Mouse (Mus musculus): Measurements from ENCODE around the gene Laptm5. TPM values are rescaled to one million over a fixed set of nuclear protein-coding genes. Genes with fewer than 3 reads are reported as not detected.

The Laptm5 gene
- total RNA-seq, 2 experiments from 2014 or later: 33.3 to 38.6 TPM

DNA sequence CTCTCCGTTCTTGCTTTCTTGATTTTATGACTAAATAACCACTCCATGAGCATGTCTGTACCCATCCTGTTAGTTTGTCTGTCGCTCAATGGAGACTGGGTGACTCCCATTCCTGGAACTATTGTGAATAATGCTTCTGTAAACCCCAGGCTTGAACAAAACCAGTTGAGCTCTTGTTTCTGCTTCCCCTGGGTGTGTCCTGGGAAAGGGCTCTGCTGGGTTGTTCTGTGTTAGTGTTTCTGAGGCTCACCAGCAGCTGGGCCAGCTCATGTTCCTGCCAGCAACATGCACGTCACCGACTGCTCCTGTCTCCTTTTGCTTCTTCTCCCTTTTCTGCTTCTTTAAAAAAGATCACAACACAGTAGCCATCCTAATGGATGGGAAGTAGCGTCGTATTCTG lies 17.2 kb upstream of the Laptm5 start:
- intact Hi-C loops (cut with DNase I): loop anchor here (1.0 to 10.0 kb wide), 2 partner anchors 52 to 949 kb away; partner anchors contain the start of gene Mecr
- DNase-seq (ENCODE audit: low spot score in 2 of 2): no peak

GRCm38 (mm10) chr4:130896372-130896771 lies 16.6 kb upstream of the Laptm5 start:
- peak in 1 of 2 experiments; percentile 30 for DNase-seq (ENCODE audit: low spot score in 2 of 2)
- intact Hi-C loops (cut with DNase I): loop anchor here (1.0 to 10.0 kb wide), 2 partner anchors 51 to 948 kb away; partner anchors contain the start of gene Mecr

DNA sequence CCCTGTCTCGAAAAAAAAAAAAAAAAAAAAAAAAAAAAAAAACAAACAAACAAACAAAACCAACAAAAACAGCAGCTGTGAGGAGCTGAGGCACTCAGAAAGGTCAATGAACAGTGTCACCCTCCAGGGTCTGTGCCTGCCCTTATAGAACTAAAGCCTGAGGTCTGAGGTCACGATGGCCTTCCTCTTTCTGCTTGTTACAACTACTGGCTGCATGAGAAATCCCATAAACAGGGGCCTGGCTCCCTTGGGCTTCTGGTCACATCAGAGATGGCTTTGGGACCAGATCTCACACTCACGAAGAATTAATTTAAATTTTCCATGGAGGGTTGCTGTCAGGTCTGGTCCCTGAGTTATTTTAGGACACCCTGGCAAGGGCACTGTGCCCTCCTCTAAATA lies 13.5 kb upstream of the Laptm5 start:
- no peak for DNase-seq (ENCODE audit: low spot score in 2 of 2)
- intact Hi-C loops (cut with DNase I): loop anchor here (10.0 kb wide), 1 partner anchor 945 kb away; the partner anchor contains the start of gene Mecr

DNA sequence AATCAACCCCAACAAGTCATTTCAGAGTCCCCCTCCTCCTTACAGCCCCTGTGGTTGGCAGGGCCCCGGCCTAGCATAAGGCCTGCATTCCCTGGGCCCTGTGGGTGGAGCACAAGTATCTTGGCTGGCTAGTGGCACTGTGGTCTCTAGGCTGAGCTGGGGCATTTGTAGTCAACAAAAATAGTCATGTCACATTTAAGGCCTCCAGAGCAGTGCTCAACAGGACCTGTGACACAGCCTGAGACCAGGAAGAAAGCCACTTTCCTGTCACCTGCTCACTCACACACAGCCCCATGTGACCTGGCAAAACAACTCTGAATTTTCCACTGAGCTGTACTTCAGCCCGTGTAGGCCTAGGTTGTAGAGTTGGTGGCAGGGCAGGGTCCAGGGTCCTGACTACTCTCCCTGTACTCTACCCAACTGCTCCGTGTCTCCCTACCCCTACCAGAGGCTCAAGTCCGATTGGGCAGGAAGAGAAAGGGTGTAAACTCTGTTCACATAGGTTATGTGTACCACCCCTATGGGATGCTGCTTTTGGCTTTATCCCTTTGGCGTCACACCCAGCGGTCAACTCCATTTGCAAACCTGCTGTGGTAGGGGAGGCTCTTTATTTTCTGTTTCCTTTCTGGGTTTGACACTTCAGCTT lies 13.0 kb upstream of the Laptm5 start:
- intact Hi-C loops (cut with DNase I): loop anchor here (10.0 kb wide), 1 partner anchor 945 kb away; the partner anchor contains the start of gene Mecr

DNA sequence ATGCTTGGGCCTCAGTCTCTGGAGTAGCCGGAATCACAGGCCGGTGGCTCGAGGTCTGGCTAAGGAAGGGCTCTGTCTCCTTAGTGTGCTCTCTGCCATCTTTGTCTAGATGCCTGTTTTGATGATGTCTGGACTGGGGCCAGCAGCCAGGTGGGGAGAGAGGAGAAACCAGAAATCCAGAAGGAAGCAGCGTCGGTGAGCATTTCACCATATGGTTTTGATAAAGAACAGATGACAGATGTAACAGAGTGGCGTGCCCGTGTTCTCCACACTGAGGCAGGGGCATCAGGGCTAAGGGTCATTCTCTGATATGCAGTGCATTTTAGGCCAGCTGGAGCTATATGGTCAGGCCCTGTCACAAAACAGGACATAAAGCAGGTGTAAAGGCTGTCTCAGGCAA lies 12.2 kb upstream of the Laptm5 start:
- intact Hi-C loops (cut with DNase I): no loop called here
- no peak for DNase-seq (ENCODE audit: low spot score in 2 of 2)

More for the DNA sequence above, 13.0 kb upstream of the Laptm5 start:
- no peak for DNase-seq (ENCODE audit: low spot score in 2 of 2)

GRCm38 (mm10) chr4:130902289-130902781 lies 10.6 kb upstream of the Laptm5 start:
- intact Hi-C loops (cut with DNase I): no loop called here
- no peak for DNase-seq (ENCODE audit: low spot score in 2 of 2)

DNA sequence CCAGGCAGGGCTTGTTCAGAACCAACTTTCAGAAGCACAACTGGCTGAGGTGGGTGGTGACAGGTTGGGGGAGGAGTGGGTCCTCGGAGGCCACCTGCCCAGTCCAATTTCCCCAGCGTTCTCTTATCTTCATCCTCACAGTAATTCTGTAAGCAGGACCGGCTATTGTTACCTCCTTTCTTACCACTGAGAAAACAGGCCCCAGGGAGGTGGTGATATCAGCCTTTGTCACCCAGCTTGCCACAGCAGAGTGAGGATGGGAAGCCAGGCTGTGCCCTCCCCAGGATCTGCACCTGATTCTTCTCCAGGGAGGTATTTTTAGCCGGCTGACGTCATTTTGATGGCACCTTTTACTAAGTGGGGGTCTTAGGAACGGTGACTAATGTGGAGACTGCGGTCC lies 7.9 kb upstream of the Laptm5 start:
- intact Hi-C loops (cut with DNase I): no loop called here
- no peak for DNase-seq (ENCODE audit: low spot score in 2 of 2)

- DNase-seq (ENCODE audit: low spot score in 2 of 2): no peak
- intact Hi-C loops (cut with DNase I): no loop called here
Observed at GRCm38 (mm10) chr4:130905882-130906281, 7.0 kb upstream of the Laptm5 start.

- no peak for DNase-seq (ENCODE audit: low spot score in 2 of 2)
- intact Hi-C loops (cut with DNase I): no loop called here
Observed at GRCm38 (mm10) chr4:130906296-130906695, 6.6 kb upstream of the Laptm5 start.

DNA sequence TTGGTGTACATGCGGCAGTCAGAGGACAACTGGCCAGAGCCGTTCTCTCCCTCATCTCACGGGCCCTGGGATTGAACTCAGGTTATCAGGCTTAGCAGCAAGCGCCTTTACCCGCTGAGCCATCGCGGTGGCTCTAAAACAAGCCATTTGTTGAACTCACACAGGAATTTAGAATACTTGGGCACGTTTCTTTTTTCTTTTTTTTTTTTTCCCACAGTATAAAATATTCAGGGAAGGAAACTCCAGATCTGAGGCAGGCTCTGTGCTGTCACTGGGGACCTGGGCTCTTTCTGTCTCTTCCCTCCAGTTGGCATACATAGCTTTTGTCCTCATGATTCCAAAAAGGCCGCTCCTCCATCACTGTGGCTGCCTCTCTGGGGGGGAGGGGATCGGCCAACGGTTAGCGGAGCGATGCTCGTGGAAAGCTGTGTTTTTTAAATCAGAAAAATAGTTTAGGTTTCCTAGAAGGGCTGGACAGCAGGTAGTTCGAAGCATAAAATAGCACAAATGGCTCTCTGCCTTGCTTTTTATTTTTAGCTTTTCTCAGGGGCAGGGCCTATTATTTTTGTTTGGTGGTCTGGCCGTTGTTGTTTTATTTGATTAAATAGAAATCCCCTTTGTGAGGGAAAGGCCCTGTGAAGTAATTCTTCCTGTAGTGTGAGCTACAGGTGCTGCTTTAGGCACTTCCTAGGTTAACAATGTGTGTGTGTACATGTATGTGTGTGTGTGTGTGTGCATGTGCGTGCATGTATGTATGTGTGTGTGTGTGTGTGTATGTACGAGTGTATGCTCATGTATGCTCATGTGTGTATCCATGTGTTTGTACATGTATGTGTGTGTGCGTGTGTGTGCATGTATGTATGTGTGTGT lies 5.5 kb upstream of the Laptm5 start:
- intact Hi-C loops (cut with DNase I): no loop called here
- no peak for DNase-seq (ENCODE audit: low spot score in 2 of 2)

- intact Hi-C loops (cut with DNase I): no loop called here
- no peak for DNase-seq (ENCODE audit: low spot score in 2 of 2)
Observed at GRCm38 (mm10) chr4:130908133-130908532, 4.8 kb upstream of the Laptm5 start.

GRCm38 (mm10) chr4:130909167-130909874 lies 3.6 kb upstream of the Laptm5 start:
- intact Hi-C loops (cut with DNase I): no loop called here
- DNase-seq (ENCODE audit: low spot score in 2 of 2): peak; percentile 65 to 70

DNA sequence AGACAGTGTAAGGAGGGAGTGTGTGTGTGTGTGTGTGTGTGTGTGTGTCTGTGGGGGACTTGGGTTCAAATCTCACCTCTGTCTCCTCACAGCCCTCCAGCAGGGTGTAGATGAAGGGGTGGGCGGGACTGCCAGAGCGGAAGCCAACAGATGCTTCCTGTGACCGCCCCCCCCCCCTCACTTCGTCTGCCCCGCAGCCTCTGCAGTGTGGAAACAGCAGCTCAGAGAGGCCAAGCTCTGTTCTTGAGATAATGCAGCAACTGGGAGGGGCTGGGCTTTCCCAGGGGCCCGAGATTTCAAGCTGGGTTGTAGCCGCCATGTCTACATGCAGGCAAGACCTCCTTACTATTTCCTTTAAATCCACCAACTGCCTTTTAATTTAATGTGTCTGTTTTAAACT lies 2.3 kb upstream of the Laptm5 start:
- intact Hi-C loops (cut with DNase I): no loop called here
- no peak for DNase-seq (ENCODE audit: low spot score in 2 of 2)

GRCm38 (mm10) chr4:130912626-130913025 lies 299 bp upstream of the Laptm5 start:
- intact Hi-C loops (cut with DNase I): no loop called here
- no peak for DNase-seq (ENCODE audit: low spot score in 2 of 2)

GRCm38 (mm10) chr4:130913511-130913910 lies 586 bp downstream of the Laptm5 start:
- DNase-seq (ENCODE audit: low spot score in 2 of 2): no peak
- intact Hi-C loops (cut with DNase I): no loop called here

- no peak for DNase-seq (ENCODE audit: low spot score in 2 of 2)
- intact Hi-C loops (cut with DNase I): no loop called here
Observed at GRCm38 (mm10) chr4:130914011-130914410, 1.1 kb downstream of the Laptm5 start.

DNA sequence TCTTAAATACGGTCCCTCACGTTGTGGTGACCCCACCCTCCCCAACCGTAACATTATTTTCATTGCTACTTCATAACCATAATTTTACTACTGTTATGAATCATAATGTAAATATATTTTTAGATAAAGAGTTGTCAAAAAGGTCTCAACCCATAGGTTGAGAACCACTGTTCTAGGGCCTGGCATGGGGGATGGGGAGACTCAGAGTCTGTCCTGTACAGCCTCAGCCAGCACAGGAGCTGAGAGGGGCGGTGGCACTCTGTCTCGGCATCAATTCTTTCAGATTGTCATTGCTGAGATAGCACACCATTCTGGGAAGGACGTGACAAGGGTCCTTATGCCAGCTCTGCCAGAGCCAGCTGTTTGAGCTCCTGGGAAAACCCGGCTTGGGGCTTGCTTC lies 1.6 kb downstream of the Laptm5 start:
- intact Hi-C loops (cut with DNase I): no loop called here
- DNase-seq (ENCODE audit: low spot score in 2 of 2): no peak

DNA sequence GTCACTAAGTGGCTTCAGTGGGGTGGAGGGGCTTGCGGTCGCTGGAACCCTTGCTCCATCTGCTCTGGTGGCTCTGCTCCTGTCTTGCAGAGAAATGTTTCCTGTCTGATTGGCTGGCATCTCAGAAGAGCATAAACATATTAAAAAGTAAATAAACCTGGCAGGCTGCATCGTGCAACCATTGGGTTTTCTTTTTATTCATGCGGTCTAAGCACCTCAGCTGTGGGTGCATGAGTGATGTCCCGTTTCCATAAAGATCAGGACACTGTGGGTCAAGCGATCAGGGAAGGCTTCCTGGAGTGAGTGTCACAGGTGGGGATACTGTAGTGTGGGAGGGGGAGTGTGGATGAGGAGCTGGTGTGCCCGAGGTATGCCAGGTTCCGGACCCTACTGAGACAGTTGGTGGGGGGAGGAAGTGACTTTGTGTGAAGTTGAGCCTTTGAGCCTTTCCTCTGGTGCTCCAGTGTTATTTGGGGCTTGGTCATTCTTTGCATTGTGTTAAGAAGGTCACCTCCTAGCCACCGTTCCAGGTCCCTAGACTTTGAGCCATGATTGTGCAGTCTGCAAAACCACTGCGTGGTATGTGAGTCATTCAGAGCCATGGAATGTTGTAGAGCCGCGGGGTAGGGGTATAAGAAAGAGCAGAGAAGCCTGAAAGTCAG lies 2.2 kb downstream of the Laptm5 start:
- no peak for DNase-seq (ENCODE audit: low spot score in 2 of 2)
- intact Hi-C loops (cut with DNase I): no loop called here

- no peak for DNase-seq (ENCODE audit: low spot score in 2 of 2)
- intact Hi-C loops (cut with DNase I): no loop called here
Observed at GRCm38 (mm10) chr4:130915668-130916035, 2.7 kb downstream of the Laptm5 start.

- intact Hi-C loops (cut with DNase I): no loop called here
- DNase-seq (ENCODE audit: low spot score in 2 of 2): no peak
Observed at GRCm38 (mm10) chr4:130916639-130917038, 3.7 kb downstream of the Laptm5 start.
